Mouse (Mus musculus): ENCODE results near the gene 4930524J08Rik. TPM values are rescaled to one million over a fixed set of nuclear protein-coding genes. Genes with fewer than 3 reads are reported as not detected.

The 4930524J08Rik gene
- 14.1 and 17.2 TPM in 2 replicates for polyA plus RNA-seq (2012; rRNA removed)

DNA sequence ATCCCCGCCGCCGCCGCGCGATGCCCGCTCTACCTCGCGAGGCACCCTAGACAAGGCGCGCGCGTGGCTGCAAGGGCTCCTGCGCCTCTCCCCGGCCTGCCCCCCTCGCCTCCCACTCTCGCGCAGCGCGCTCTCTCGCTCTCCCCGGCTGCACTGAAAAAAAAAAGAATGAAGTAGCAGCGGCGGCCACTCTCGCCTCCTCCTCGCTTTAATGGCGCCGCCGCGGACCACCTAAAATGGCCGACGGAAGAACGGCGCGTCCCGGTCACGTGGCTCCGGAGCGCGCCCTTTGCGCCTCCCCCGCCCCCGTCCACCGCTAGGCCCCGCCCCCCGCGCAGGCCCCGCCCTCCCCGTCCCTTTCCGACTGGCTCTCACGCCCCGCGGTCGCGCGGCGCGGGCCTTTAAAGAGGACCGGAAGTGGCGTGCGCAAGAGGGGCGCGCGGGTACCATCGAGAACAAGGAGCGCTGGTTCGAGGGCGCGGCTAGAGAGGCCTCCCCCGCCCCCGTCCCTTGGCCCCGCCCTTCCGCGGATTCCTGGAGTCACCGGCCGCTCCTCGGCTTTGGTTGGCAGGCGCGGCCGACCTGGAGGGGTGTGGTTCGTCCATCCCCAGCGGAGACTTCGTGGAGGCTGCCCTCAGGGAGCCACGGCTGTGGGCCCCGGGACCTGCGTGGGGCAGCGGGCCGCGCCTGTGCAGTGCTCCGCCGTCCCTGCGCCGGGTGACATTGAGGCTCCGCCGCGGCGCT is at the start of gene 4930524J08Rik, which contains the start of gene Hnrnpd:
4930524J08Rik (plus strand) TSS at position 363 of the 744 bp plus-strand sequence.
Hnrnpd (minus strand) TSS at position 240 of the 744 bp plus-strand sequence.
- H3K4me3 ChIP-seq (ENCODE audit: control insufficient read depth, low read depth, low read length) = peak within 1 kb of the TSS; percentile 96
- no peaks in the 10 kb centered on the region for H3K36me3 ChIP-seq (ENCODE audit: control insufficient read depth, insufficient read depth, low read length)
- TF ChIP-seq CTCF (IDR thresholded peaks at IDR 0.05; ENCODE audit: control insufficient read depth, insufficient read depth, insufficient replicate concordance, low read depth, low read length) (no peak), POLR2A (IDR thresholded peaks at IDR 0.05; ENCODE audit: control insufficient read depth, low read depth, low read length) (peak; percentile 63)
- H3K4me1 ChIP-seq (ENCODE audit: control insufficient read depth, insufficient read depth, low read length) = peaks cover 8% of the 10 kb centered on the region
- H3K27ac ChIP-seq (ENCODE audit: control insufficient read depth, insufficient read depth, low read depth, low read length) = peak within 1 kb of the TSS; percentile 98
- H3K27me3 ChIP-seq (ENCODE audit: control insufficient read depth, insufficient read depth, low read length) = no peaks in the 10 kb centered on the region

DNA sequence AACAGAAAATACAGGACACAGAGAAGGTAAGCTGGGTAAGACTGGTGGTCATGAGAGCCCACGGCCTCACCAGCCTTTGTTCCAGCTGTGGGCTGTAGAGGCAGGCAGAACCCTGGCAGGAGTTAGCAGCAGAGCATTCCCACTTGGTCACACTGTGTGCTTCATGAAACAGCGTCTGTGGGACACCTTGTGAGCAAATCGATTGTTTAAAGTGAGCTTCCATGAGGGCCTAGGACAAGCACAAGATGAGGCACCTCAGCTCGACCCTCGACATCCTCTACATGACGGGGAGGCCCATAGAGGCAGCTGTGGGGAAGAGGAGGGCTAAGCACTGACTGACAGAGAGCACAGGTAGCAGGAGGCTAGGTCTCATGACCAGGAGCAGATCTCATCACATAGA is 47.0 kb upstream of the 4930524J08Rik start:
- H3K27me3 ChIP-seq (ENCODE audit: control insufficient read depth, insufficient read depth, low read length) = no peaks in the 10 kb centered on the region
- no peaks in the 10 kb centered on the region for H3K36me3 ChIP-seq (ENCODE audit: control insufficient read depth, insufficient read depth, low read length)
- H3K27ac ChIP-seq (ENCODE audit: control insufficient read depth, insufficient read depth, low read depth, low read length) = no peak overlapping the region
- no peaks in the 10 kb centered on the region for H3K4me1 ChIP-seq (ENCODE audit: control insufficient read depth, insufficient read depth, low read length)
- no peak for TF ChIP-seq POLR2A (IDR thresholded peaks at IDR 0.05; ENCODE audit: control insufficient read depth, low read depth, low read length)
- TF ChIP-seq CTCF (IDR thresholded peaks at IDR 0.05; ENCODE audit: control insufficient read depth, insufficient read depth, insufficient replicate concordance, low read depth, low read length) = no peak
- no peak overlapping the region for H3K4me3 ChIP-seq (ENCODE audit: control insufficient read depth, low read depth, low read length)

DNA sequence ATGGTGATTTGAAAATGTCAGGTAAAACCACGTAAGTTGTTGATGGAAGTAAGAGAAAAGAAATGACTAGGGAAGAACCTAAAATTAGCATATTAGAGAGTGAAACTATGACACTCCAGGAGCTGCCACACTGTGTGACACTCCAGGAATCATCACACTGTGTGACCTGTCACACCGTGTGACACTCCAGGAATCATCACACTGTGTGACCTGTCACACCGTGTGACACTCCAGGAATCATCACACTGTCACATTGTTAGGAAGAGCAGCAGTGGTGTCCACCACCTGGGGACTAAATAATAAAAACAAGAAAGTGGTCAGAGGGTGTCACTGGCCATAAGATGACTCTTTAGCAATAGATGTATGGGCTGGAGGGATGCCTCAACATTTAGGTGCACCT is 39.4 kb upstream of the 4930524J08Rik start:
- Histone ChIP-seq H3K27ac (ENCODE audit: control insufficient read depth, insufficient read depth, low read depth, low read length) (no peak overlapping the region), H3K4me1 (ENCODE audit: control insufficient read depth, insufficient read depth, low read length) (no peaks in the 10 kb centered on the region), H3K36me3 (ENCODE audit: control insufficient read depth, insufficient read depth, low read length) (no peaks in the 10 kb centered on the region), H3K27me3 (ENCODE audit: control insufficient read depth, insufficient read depth, low read length) (no peaks in the 10 kb centered on the region), H3K4me3 (ENCODE audit: control insufficient read depth, low read depth, low read length) (no peak overlapping the region)
- no peak for TF ChIP-seq POLR2A (IDR thresholded peaks at IDR 0.05; ENCODE audit: control insufficient read depth, low read depth, low read length)
- TF ChIP-seq CTCF (IDR thresholded peaks at IDR 0.05; ENCODE audit: control insufficient read depth, insufficient read depth, insufficient replicate concordance, low read depth, low read length) = no peak

DNA sequence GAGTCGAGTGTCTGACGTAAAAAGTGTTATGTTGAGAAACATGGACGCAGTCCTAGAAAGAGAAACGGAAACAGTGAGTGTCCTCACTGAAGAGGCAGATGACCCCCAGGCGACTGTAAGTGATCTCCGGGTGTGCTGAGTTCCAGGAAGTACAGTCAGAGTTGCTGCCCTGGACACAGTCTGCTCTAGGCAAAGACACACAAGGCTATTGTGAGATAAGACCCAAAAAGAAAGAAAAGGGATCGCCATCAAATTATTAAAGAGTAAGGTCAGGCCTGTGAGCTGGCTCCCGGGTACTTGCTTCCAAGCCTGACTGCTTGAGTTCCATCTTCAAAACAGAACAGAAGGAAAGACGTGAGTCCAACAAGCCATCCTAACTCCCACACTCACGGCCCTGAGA is 37.6 kb upstream of the 4930524J08Rik start:
- Histone ChIP-seq H3K4me1 (ENCODE audit: control insufficient read depth, insufficient read depth, low read length) (no peaks in the 10 kb centered on the region), H3K27ac (ENCODE audit: control insufficient read depth, insufficient read depth, low read depth, low read length) (no peak overlapping the region), H3K36me3 (ENCODE audit: control insufficient read depth, insufficient read depth, low read length) (no peaks in the 10 kb centered on the region), H3K27me3 (ENCODE audit: control insufficient read depth, insufficient read depth, low read length) (no peaks in the 10 kb centered on the region), H3K4me3 (ENCODE audit: control insufficient read depth, low read depth, low read length) (no peak overlapping the region)
- TF ChIP-seq POLR2A (IDR thresholded peaks at IDR 0.05; ENCODE audit: control insufficient read depth, low read depth, low read length) (no peak), CTCF (IDR thresholded peaks at IDR 0.05; ENCODE audit: control insufficient read depth, insufficient read depth, insufficient replicate concordance, low read depth, low read length) (no peak)

DNA sequence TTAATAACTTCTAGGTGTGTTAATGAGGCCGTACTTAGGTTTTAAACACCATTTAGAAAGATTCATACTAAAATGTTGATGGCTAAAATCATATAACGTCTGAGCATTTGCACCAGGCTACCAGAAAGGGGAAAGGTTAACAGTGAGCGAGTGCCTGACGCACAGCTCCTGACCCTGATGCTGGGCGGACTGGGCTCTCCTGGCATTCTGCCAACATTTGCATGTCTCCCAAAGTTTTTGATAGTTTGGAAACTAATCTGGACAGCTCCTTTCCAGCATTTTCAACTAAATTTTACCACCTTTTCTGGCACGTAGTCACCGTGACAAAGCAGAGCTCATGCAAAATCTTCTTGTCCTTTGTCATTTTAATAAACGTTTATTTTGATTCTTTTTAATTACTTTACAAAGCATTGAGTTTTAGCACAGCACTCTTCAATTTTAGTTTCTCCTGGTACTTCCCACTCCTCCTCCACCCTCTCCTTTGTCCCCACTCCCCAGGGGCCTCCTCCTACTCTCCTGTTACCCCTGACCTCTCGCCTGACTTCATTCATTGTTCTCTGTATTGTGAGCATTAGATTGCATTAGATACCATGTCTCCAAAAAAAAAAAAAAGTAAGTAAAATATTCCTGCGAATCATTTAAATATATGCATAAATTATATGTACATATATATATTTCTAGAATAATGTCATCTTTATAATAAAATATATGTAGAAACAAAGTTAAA is 36.9 kb upstream of the 4930524J08Rik start:
- Histone ChIP-seq H3K4me3 (ENCODE audit: control insufficient read depth, low read depth, low read length) (no peak overlapping the region), H3K27me3 (ENCODE audit: control insufficient read depth, insufficient read depth, low read length) (no peaks in the 10 kb centered on the region), H3K27ac (ENCODE audit: control insufficient read depth, insufficient read depth, low read depth, low read length) (no peak overlapping the region), H3K4me1 (ENCODE audit: control insufficient read depth, insufficient read depth, low read length) (no peaks in the 10 kb centered on the region), H3K36me3 (ENCODE audit: control insufficient read depth, insufficient read depth, low read length) (no peaks in the 10 kb centered on the region)
- TF ChIP-seq POLR2A (IDR thresholded peaks at IDR 0.05; ENCODE audit: control insufficient read depth, low read depth, low read length) (no peak), CTCF (IDR thresholded peaks at IDR 0.05; ENCODE audit: control insufficient read depth, insufficient read depth, insufficient replicate concordance, low read depth, low read length) (no peak)

DNA sequence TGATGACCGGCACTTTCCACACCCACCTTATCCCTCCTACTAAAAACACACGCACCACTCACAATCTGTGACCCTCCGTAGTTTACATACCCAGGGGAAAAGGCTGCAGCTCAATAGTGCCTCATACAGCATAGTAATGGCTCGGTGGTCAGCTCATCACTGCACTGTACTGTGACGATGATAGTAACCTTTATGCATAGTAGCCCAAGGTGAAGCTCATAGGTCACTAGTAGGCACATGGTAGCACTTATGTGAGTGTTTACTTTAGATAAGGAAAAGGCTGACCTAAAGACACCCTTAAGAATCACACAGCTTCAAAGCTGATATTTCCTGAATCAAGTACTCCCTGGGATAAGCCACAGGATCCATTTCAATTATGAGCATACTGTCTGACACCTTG is 26.3 kb upstream of the 4930524J08Rik start:
- no peaks in the 10 kb centered on the region for H3K27me3 ChIP-seq (ENCODE audit: control insufficient read depth, insufficient read depth, low read length)
- H3K36me3 ChIP-seq (ENCODE audit: control insufficient read depth, insufficient read depth, low read length) = no peaks in the 10 kb centered on the region
- H3K4me1 ChIP-seq (ENCODE audit: control insufficient read depth, insufficient read depth, low read length) = no peaks in the 10 kb centered on the region
- TF ChIP-seq CTCF (IDR thresholded peaks at IDR 0.05; ENCODE audit: control insufficient read depth, insufficient read depth, insufficient replicate concordance, low read depth, low read length) (no peak), POLR2A (IDR thresholded peaks at IDR 0.05; ENCODE audit: control insufficient read depth, low read depth, low read length) (no peak)
- no peak overlapping the region for H3K4me3 ChIP-seq (ENCODE audit: control insufficient read depth, low read depth, low read length)
- H3K27ac ChIP-seq (ENCODE audit: control insufficient read depth, insufficient read depth, low read depth, low read length) = no peak overlapping the region

DNA sequence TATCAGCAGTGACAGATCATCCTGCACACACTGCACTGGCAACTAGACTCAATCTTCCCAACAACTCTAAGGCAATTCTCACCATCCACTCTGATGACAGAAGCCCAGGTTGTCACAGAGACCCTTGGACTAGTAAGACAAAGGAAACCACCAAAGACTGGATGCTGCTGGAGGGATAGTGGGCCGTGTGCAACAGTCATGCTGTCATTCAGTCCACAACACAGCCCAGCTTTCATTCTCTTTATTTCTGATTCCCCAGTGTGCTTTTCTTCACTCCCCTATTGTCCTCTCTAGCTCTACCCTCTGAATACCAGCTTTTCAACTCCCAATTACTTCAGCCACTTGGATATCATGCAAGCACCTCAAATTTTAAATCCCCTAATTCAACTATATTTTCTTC is 25.0 kb upstream of the 4930524J08Rik start:
- Histone ChIP-seq H3K27ac (ENCODE audit: control insufficient read depth, insufficient read depth, low read depth, low read length) (no peak overlapping the region), H3K4me3 (ENCODE audit: control insufficient read depth, low read depth, low read length) (no peak overlapping the region), H3K36me3 (ENCODE audit: control insufficient read depth, insufficient read depth, low read length) (no peaks in the 10 kb centered on the region), H3K27me3 (ENCODE audit: control insufficient read depth, insufficient read depth, low read length) (no peaks in the 10 kb centered on the region), H3K4me1 (ENCODE audit: control insufficient read depth, insufficient read depth, low read length) (no peaks in the 10 kb centered on the region)
- TF ChIP-seq POLR2A (IDR thresholded peaks at IDR 0.05; ENCODE audit: control insufficient read depth, low read depth, low read length) (no peak), CTCF (IDR thresholded peaks at IDR 0.05; ENCODE audit: control insufficient read depth, insufficient read depth, insufficient replicate concordance, low read depth, low read length) (no peak)

Data from testis, adult 2 months (tissue).